Mouse (Mus musculus): Measurements from ENCODE around the gene Pgm1.

GRCm38 (mm10) chr4:100035919-100036554 lies 106.8 kb downstream of the Pgm1 start:
- TF ChIP-seq GATA1 (IDR thresholded peaks at IDR 0.05; ENCODE audit: borderline replicate concordance, low read length) (no peak), CTCF (IDR thresholded peaks at IDR 0.05; ENCODE audit: low read depth, low read length) (no peak), POLR2AphosphoS5 (IDR thresholded peaks at IDR 0.05; ENCODE audit: insufficient replicate concordance, low read depth, low read length) (no peak), GATA2 (IDR thresholded peaks at IDR 0.05; ENCODE audit: borderline replicate concordance, low read depth, low read length) (no peak)

Measured in G1E (cell line).